Mouse (Mus musculus) CD4-positive, CD25-positive, alpha-beta regulatory T cell, adult 4 months (primary cell): ENCODE data around the gene Foxp1. TPM values are rescaled to one million over a fixed set of nuclear protein-coding genes. Genes with fewer than 3 reads are reported as not detected.

Experiments
- ATAC-seq: one replicate; pipeline ENCODE4 v1.8.0; 2017
- polyA plus RNA-seq, 2 experiments: library from polyadenylated mRNA; unstranded; fragments of 100-300 nt; shearing (Covaris generic); gene quantifications; one replicate each; pipeline ENCODE4 v1.2.1; 2017

Foxp1 gene
- polyA plus RNA-seq, 2 experiments from 2014 or later: 275 to 341 TPM

DNA sequence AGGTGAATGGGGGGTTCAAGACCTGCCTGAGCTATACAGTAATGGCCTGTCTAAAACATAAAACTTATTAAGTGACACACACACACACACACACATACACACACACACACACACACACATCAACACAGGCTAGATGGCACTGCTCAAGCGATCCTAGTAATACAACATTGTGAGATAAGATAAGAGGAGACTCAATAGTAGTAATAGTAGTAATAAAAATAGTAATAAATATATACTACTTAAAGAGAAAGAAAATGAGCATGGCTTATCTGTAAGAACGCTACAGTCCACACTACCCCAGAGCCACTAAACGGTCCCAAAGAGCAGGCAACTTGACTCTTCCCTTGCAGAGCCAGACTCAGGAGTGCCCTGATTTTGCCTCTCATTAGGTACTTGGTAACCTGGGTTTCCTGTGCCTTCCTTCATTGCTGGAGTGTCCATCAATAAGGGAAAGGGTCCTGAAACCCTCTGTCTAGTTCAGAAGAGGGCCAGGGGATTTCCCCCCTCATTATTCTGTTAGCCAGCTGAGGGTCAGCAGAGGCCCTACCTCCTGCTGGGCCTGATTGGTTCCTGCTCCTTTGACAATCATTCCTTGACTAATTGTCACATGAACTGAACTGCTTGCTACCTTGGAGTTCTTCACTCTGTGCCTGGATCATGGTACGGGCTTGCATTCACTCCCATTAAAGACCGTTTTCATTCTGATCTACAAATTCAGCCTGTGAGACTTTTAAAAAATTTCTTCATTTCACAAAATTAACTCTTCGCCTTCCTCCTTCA lies 480.2 kb downstream of the Foxp1 start:
- ATAC-seq: no peak

GRCm38 (mm10) chr6:99038977-99039376 lies 483.5 kb downstream of the Foxp1 start:
- ATAC-seq: no peak

GRCm38 (mm10) chr6:99035459-99036375 lies 486.8 kb downstream of the Foxp1 start:
- no peak for ATAC-seq

- ATAC-seq: no peak
Measured at GRCm38 (mm10) chr6:99033062-99033461, 489.5 kb downstream of the Foxp1 start.

DNA sequence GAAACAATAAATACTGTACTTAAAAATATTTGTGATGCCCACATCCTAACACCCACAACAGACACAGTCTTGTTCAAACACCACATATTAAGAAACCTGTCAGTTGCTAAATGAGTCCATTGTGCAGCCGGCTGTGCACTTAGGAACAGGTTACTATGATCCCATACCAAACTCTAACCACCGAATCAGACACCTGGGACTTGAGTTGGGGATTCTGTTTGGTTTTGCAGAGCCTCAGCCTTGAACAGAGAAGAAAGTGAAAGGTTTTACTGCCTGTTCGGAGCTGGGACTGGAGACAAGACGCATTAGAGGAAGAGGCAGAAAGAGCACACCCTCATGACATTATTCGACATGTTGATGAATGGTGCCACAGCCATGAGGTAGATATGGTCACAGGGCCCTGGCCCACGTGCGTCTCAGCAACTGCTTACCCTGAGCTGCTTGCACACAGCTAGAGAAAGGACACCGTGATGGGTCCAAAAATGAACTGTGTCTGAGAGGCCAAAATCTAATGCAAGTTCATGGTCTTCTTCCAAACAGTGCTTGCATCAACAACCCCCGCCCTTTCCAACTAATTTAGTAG lies 491.1 kb downstream of the Foxp1 start:
- ATAC-seq: peak; percentile 15

- ATAC-seq: no peak
Measured at GRCm38 (mm10) chr6:99030251-99030650, 492.3 kb downstream of the Foxp1 start.

GRCm38 (mm10) chr6:99029438-99029837 lies 493.1 kb downstream of the Foxp1 start:
- ATAC-seq: no peak

GRCm38 (mm10) chr6:99028989-99029305 lies 493.6 kb downstream of the Foxp1 start:
- no peak for ATAC-seq

- peak; percentile 11 for ATAC-seq
Measured at GRCm38 (mm10) chr6:99028161-99028988, 494.1 kb downstream of the Foxp1 start.

DNA sequence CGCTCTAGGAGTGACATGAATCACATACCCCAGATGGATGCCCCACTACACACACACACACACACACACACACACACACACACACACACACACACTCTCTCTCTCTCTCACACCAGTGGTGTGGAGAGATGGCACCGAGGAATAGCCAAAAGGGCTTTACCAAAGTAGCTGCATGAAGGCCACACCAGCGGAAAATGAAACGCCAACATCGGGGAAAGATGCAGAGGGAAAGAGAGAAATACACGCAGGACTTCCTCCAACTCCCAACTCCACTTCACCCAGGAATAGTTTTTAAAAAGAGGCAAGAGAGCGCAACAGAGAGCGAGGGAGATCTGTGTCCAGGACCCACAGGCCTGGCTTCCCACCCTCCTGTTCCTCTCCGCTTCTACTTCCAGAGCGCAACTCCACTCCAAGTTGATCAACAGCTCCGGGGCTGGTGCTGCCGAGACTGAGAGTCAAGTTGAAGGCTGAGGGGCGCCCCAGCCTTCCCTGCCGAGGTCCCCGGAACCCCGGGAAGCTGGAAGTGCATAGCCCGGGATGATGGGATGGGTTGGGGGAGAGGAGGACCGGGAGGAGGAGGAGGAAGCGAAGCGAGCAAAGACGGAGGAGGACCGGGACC lies 494.9 kb downstream of the Foxp1 start:
- ATAC-seq: no peak

DNA sequence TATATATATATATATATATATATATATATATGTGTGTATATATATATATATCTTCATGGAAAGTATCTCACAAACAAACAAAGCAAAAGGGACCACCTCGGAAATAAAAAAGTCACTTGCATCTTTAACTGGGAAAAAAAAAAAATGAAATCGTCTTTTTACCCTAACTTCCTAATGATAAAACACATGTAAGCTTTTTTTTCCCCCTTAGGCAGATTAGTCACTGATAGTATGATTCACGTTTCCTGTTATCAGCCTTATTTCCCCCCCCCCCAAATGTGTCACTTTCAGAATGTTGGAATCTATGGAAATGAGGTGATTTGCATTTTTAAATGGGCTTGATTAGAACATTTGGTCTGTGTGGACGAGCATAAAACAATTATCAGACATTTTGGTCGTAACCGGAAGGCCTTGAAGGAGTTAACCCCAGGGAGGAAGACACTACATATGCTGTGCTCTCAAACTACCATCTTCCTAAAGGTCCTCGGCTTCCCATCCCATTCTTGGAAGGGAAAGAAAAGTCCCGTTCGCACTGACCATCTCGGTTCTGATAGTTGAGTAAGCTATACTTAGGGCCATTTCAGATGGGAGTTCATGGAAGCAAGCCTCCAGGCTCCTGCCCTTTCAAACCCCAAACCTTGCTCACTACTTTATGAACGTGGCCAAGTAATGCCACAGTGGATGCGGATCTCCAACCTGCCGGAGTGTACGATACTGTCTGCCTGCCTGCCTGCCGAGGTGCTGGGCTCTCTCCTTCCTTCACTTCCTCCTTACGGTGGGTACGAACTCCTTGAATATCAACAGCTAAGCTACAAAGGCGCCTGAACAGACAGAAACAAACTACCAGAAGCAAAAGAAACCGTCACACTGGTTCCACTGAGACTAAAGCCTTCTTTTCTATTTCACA lies 495.6 kb downstream of the Foxp1 start:
- peak; percentile 9 for ATAC-seq

- peak; percentile 75 for ATAC-seq
Measured at GRCm38 (mm10) chr6:99026040-99026439, 496.5 kb downstream of the Foxp1 start.

- no peak for ATAC-seq
Measured at GRCm38 (mm10) chr6:99024588-99024987, 497.9 kb downstream of the Foxp1 start.

DNA sequence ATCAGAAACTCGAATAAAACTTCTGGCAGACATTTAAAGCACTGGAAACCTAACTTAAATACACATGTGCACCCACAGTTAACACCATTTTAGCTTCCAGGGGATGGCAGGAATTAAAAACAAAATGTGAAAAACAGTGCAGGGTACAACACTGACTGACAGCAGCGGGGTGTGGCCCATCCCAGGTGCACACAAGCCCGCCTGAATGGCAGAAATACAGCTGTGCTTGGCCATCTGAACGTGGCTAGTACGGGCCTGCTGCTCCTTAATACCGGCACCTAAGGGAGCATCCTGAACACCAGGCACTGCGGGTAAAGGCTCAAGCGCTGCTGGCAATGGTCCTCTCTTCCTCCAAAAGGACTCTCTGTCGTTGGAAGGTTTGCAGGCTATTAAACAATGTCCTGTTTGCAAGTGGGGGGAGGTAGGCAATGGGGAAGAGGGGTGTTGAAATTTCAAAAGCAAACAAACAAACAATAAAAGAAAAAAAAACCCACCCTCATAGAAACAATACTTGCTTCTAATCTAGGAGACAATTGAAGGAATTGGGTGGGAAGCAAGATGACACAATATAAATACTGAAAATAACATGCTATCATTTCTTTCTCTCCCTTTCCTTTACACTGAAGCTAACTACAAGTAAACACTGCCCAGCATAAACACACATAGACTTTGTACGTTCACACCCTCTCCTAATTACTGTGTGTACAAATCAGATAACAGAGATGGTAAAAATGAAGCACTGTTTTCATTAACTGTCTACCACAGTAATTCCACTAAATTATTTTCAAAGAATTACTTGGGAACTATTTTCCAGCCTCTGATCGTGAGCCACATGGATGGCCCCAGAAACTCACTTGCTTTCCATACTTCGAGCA lies 501.7 kb downstream of the Foxp1 start:
- no peak for ATAC-seq

DNA sequence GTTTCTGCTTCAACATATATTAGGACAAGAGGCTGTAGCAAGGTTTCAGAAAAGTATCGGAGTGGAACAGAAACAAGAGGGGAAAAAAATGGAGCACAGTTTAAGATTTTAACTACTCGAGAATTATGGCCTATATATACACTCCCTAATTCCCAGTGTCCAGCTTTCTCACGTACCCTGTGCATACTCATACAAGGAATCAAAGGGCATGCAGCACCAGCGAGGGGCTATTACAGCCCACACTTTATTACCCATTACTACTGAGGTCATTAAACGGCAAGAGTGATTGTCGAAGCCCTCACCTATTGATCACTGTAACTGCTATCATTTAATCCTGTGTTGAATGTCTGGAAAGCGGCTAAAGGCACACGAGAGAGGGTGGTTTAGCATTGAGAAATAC lies 502.8 kb downstream of the Foxp1 start:
- ATAC-seq: no peak

DNA sequence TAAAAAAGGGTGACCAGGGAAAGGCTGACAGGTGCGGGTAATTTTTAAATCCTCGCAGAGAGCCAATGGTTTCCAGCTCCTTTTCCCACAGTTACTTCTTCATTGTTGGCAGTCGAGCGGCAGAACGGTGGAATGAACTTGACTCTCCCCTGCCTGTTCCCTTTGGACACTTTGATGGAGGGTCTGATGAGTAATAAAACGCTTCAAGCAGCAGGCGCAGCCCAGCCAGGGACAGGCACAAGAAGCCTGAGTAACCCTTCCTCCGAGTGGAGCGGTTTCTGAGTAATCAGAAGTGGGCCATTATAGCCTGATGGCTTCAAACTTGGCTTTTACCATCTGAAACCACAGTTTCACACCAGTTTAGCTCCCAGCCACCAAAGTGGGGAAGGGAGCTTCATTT lies 503.3 kb downstream of the Foxp1 start:
- no peak for ATAC-seq

GRCm38 (mm10) chr6:99013866-99014502 lies 508.5 kb downstream of the Foxp1 start:
- no peak for ATAC-seq

GRCm38 (mm10) chr6:99013119-99013865 lies 509.2 kb downstream of the Foxp1 start:
- peak; percentile 91 for ATAC-seq
